Mouse (Mus musculus) neutrophil, adult 5-6 weeks (primary cell): ENCODE results near the gene Avil. TPM values are rescaled to one million over a fixed set of nuclear protein-coding genes. Genes with fewer than 3 reads are reported as not detected.
A peak's percentile ranks its signal among the peaks of the same experiment; 100 is the strongest.

Experiments used
- ATAC-seq: fragments of 151-379, 151-347 bp; 2 replicates; pipeline ENCODE4 v1.8.0; 2017; ENCODE audit warnings: mild to moderate bottlenecking, moderate TSS enrichment; ENCODE audit not compliant: insufficient number of reproducible peaks, poor library complexity, low FRiP score, severe bottlenecking; ENCODE audit errors: extremely low read depth
- total RNA-seq: library from RNA; stranded (forward); fragments of 200-1000 nt; gene quantifications from 2 replicates; pipeline ENCODE4 v1.2.3, GENCODE M21; 2017

Avil gene
- total RNA-seq, 1 experiment from 2014 or later, result 2.1 TPM

GRCm38 (mm10) chr10:127069281-127070189 is 69.0 kb downstream of the Avil start:
- 0 out of 2 replicates have a peak, but pooled peaks have one; percentile 8 for ATAC-seq

Other genes starting within 250 kb of the Avil start
- gene Atp23, start 99.4 kb upstream of the Avil start, total RNA-seq, result 3.8 and 6.2 TPM in 2 replicates
- gene Ctdsp2, start 22.0 kb upstream of the Avil start, total RNA-seq, result 63.7 and 64.6 TPM in 2 replicates
- 8.6 and 12.9 TPM in 2 replicates for gene Tsfm, start 30.1 kb downstream of the Avil start, total RNA-seq
- 4.3 and 8.3 TPM in 2 replicates for gene Mettl1, start 40.7 kb downstream of the Avil start, total RNA-seq
- gene Eef1akmt3, start 40.8 kb downstream of the Avil start, total RNA-seq, result 0.23 TPM in 1 of 2 replicates, not detected in the other
- gene Cyp27b1, start 47.5 kb downstream of the Avil start, total RNA-seq, result not detected in 2 replicates
- gene March9, start 59.5 kb downstream of the Avil start, total RNA-seq, result 0.98 and 1.9 TPM in 2 replicates
- 25.9 and 31.7 TPM in 2 replicates for gene Cdk4, start 62.8 kb downstream of the Avil start, total RNA-seq
- gene Tspan31, start 69.6 kb downstream of the Avil start, total RNA-seq, result 21.9 and 23.5 TPM in 2 replicates
- gene Agap2, start 74.6 kb downstream of the Avil start, total RNA-seq, result 54.4 and 60.8 TPM in 2 replicates
- gene Os9, start 120.4 kb downstream of the Avil start, total RNA-seq, result 157 and 176 TPM in 2 replicates
- gene B4galnt1, start 164.5 kb downstream of the Avil start, total RNA-seq, result 246 and 273 TPM in 2 replicates
- 2.5 and 3.0 TPM in 2 replicates for gene Slc26a10, start 179.9 kb downstream of the Avil start, total RNA-seq
- not detected in 2 replicates for gene Arhgef25, start 189.4 kb downstream of the Avil start, total RNA-seq
- gene Dtx3, start 195.0 kb downstream of the Avil start, total RNA-seq, result 9.0 and 11.5 TPM in 2 replicates
- gene Pip4k2c, start 210.9 kb downstream of the Avil start, total RNA-seq, result 36.5 and 37.1 TPM in 2 replicates